Mouse (Mus musculus): ENCODE measurements around the gene Sult5a1. TPM values are rescaled to one million over a fixed set of nuclear protein-coding genes. Genes with fewer than 3 reads are reported as not detected.
"Not testable (repeated sequence)": the region's sequence is repeated elsewhere in the genome, so short reads cannot be mapped to it uniquely, and the experiment has no call there.

The Sult5a1 gene
- polyA plus RNA-seq, 1 experiment from 2014 or later: 7.5 TPM

DNA sequence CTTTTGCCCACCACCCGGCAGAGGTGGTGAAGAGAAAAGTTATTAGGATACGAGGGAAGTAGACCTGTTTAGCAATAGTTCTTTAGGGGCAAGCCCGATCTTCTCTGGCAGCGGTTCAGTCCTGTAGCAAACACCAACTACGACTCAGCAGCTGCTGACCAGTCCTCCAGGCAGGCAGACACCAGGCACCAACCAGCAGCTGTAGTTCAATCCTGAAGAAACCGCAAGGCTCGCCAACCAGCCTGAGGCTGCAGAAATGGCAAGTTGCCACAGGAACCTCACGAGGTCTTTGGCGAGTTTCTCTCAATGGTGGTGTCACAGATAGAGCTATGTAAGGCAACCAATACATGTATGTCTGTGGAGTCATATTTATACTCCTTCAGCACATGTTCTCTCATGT is 45.2 kb downstream of the Sult5a1 start:
- H3K27ac ChIP-seq (replicated peaks): no peak overlapping the region
- H3K4me3 ChIP-seq: no peak overlapping the region
- 76% methylated on average over 9 of the region's 9 CpGs for WGBS
- H3K9ac ChIP-seq: no peak overlapping the region
- no peaks in the 10 kb centered on the region for H3K9me3 ChIP-seq
- H3K36me3 ChIP-seq: no peaks in the 10 kb centered on the region
- H3K27me3 ChIP-seq (replicated peaks): peaks cover 40% of the 10 kb centered on the region
- no peak for ATAC-seq (ENCODE audit: extremely low read depth, insufficient number of reproducible peaks, low FRiP score, low TSS enrichment)
- peaks cover 22% of the 10 kb centered on the region for H3K4me1 ChIP-seq
- H3K4me2 ChIP-seq: no peak overlapping the region

DNA sequence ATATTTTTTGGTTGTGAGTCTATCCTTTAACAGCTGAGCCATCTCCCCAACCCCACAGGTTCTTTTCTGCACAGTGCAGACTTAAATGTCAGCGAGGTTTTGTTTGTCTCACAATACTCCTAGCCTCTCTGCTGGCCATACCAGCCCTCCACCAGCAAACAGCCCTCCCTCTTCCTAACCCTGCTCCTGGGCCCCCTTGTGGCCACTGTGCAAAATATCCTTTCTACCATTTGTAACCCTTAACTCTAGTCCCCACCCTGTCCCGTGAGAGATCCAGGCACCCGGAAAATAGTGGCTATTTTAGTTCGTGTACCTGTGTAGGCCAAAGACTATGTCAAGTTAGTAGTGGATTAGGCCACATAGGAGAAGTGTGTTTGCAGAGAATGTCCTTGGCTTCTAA is 47.5 kb downstream of the Sult5a1 start:
- 10% methylated on average over 4 of the region's 4 CpGs for WGBS
- Histone ChIP-seq H3K9me3 (no peaks in the 10 kb centered on the region), H3K27ac (replicated peaks) (no peak overlapping the region), H3K4me2 (no peak overlapping the region), H3K36me3 (peaks cover 5% of the 10 kb centered on the region), H3K27me3 (replicated peaks) (peaks cover 17% of the 10 kb centered on the region), H3K4me3 (no peak overlapping the region), H3K4me1 (0 out of 2 replicates have a peak, but pooled peaks cover 7% of the 10 kb centered on the region), H3K9ac (no peak overlapping the region)
- ATAC-seq (ENCODE audit: extremely low read depth, insufficient number of reproducible peaks, low FRiP score, low TSS enrichment): no peak; the same call in 1 of the 2 replicates

DNA sequence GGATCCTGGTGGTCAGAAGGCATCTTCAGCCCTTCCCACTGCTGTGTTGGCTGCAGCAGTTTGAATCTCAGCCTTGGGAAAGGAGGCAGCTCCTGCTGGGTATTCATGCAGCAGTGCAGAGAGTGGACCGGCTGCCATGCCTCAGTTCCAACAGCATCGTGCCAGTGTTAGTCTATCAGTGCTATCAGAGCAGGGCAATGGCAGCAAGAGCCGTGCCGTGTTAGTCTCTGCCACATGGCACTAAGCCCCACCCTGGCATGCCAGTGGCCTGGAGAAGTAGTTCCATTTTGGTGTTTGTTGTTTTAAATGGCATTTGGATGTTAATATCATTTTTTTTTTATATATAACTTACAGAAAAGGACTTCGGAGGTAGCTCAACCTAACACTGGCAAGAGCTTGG is 49.2 kb downstream of the Sult5a1 start:
- Histone ChIP-seq H3K4me3 (no peak overlapping the region), H3K36me3 (peaks cover 22% of the 10 kb centered on the region), H3K9ac (no peak overlapping the region), H3K27me3 (replicated peaks) (peaks cover 5% of the 10 kb centered on the region; the same call in 1 of the 2 replicates), H3K4me1 (peaks cover 5% of the 10 kb centered on the region), H3K9me3 (no peaks in the 10 kb centered on the region), H3K4me2 (no peak overlapping the region), H3K27ac (replicated peaks) (no peak overlapping the region)
- 71% methylated on average over 5 of the region's 5 CpGs for WGBS
- ATAC-seq (ENCODE audit: extremely low read depth, insufficient number of reproducible peaks, low FRiP score, low TSS enrichment): no peak

DNA sequence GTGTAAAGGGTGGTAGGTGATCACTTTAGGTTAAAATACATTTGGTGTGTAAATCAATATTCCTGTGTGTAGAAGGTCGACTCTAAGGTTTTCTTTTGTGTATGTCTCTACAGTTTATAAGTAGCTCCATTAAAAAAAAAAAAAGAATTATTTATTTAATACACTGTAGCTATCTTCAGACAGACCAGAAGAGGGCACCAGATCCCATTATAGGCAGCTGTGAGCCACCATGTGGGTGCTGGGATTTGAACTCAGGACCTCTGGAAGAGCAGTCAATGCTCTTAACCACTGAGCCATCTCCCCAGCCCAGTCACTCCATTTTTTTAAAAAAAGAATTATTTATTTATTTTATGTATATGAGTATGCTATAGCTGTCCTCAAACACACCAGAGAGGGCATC is 50.1 kb downstream of the Sult5a1 start:
- H3K9me3 ChIP-seq: no peaks in the 10 kb centered on the region
- 76% methylated on average over 1 of the region's 1 CpGs for WGBS
- H3K36me3 ChIP-seq: peaks cover 31% of the 10 kb centered on the region
- no peak for ATAC-seq (ENCODE audit: extremely low read depth, insufficient number of reproducible peaks, low FRiP score, low TSS enrichment)
- H3K4me3 ChIP-seq: no peak overlapping the region
- H3K4me1 ChIP-seq: peaks cover 11% of the 10 kb centered on the region
- peaks cover 5% of the 10 kb centered on the region; the same call in 1 of the 2 replicates for H3K27me3 ChIP-seq (replicated peaks)
- no peak overlapping the region for H3K27ac ChIP-seq (replicated peaks)
- H3K4me2 ChIP-seq: no peak overlapping the region
- H3K9ac ChIP-seq: no peak overlapping the region

DNA sequence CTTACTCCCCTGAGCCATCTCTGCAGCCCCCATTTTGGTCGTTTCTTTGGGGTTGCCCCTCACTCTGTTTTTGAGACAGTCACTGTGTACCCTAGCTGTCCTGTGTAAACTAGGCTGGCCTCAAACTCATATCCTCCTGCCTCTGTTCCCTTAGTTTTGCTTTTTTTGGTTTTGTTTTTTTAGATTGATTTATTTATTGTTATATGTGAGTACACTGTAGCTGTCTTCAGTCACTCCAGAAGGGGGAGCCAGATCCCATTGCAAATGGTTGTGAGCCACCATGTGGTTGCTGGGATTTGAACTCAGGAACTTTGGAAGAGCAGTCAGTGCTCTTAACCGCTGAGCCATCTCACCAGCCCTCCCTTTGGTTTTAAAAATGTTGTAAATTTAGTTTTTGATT is 51.6 kb downstream of the Sult5a1 start:
- no peak overlapping the region for H3K27ac ChIP-seq (replicated peaks)
- H3K9ac ChIP-seq: no peak overlapping the region
- H3K36me3 ChIP-seq: peaks cover 31% of the 10 kb centered on the region
- 47% methylated on average over 2 of the region's 2 CpGs for WGBS
- H3K4me1 ChIP-seq: peaks cover 14% of the 10 kb centered on the region
- no peaks in the 10 kb centered on the region for H3K9me3 ChIP-seq
- no peak for ATAC-seq (ENCODE audit: extremely low read depth, insufficient number of reproducible peaks, low FRiP score, low TSS enrichment)
- H3K4me2 ChIP-seq: no peak overlapping the region
- H3K4me3 ChIP-seq: no peak overlapping the region
- H3K27me3 ChIP-seq (replicated peaks): peaks cover 3% of the 10 kb centered on the region; the same call in 1 of the 2 replicates

DNA sequence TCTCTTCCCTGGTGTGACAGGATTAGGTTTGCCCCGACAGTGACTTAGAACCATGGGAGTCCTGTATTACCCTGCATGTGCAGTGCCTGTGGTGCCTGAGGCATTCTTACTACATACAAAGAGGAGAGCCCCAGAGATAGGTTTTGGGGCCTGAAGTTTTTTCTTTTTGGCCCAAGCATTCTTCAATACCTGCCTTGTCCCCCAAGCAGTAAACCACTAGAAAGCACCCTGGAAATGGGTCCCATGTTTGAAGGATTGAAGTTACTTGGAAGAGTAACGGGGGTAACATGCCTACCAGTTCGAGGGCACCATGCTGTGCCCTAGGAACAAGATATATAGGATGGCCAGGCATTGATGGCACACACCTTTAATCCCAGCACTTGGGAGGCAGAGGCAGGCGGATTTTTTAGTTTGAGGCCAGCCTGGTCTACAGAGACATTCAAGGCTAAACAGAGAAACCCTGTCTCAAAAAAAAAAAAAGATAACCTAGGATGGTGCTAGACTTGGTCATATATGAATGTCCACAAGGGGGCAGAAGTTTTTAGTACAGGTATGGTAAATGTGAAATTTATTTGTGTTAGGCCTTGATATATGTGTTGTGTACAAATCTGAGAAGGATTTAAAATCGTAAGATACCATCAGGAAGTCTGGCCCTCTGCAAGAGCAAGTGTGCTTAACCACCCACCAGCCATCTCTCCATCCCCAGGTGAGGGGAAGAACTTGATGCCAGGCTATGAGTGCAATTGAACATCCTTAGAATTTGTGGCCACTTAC is 52.4 kb downstream of the Sult5a1 start:
- Histone ChIP-seq H3K27ac (replicated peaks) (no peak overlapping the region), H3K36me3 (peaks cover 31% of the 10 kb centered on the region), H3K4me2 (no peak overlapping the region), H3K9ac (no peak overlapping the region), H3K27me3 (replicated peaks) (no peaks in the 10 kb centered on the region), H3K4me1 (peaks cover 15% of the 10 kb centered on the region), H3K9me3 (no peaks in the 10 kb centered on the region), H3K4me3 (no peak overlapping the region)
- ATAC-seq (ENCODE audit: extremely low read depth, insufficient number of reproducible peaks, low FRiP score, low TSS enrichment): no peak
- 71% methylated on average over 5 of the region's 5 CpGs for WGBS

DNA sequence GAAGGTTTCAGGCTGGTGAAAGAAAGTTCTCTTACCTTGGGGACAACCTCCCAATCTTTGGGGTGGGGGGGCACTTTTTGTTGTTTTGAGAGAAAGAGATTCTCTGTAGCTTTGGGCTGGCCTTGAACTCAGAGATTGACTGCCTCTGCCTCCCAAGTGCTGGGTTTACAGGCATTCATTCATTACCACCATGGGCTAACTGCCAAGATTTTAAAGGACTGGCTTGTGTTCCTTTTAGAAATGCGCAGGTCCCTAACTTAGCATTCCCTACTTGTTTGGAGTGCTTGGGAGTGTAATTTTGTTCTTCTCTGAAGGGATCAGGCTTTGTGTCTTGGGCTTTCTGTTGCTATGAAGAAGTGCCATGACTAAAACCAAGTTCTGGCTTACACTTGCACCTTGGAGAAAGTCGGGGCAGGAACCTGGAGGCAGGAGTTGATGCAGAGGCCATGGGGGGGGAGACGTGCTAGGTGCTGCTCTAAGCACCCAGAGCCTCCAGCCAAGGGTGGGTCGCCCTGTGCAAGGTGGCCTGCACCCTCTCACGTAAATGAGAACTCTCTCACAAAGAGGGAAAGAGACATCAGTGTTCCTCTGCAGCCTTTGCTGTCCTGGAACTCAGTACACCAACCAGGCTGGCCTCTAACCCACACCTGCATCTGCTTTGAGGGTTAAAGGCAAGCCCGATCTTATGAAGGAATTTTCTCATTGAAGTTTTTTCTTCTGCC is 53.9 kb downstream of the Sult5a1 start:
- ATAC-seq (ENCODE audit: extremely low read depth, insufficient number of reproducible peaks, low FRiP score, low TSS enrichment): no peak
- peaks cover 15% of the 10 kb centered on the region for H3K4me1 ChIP-seq
- WGBS: 80% methylated on average over 6 of the region's 6 CpGs
- peak overlapping the region; percentile 84 for H3K4me3 ChIP-seq
- no peaks in the 10 kb centered on the region for H3K27me3 ChIP-seq (replicated peaks)
- H3K9me3 ChIP-seq: no peaks in the 10 kb centered on the region
- peak overlapping the region; percentile 90 for H3K4me2 ChIP-seq
- H3K9ac ChIP-seq: peak overlapping the region; percentile 93
- peak overlapping the region; percentile 89 for H3K27ac ChIP-seq (replicated peaks)
- H3K36me3 ChIP-seq: peaks cover 31% of the 10 kb centered on the region

DNA sequence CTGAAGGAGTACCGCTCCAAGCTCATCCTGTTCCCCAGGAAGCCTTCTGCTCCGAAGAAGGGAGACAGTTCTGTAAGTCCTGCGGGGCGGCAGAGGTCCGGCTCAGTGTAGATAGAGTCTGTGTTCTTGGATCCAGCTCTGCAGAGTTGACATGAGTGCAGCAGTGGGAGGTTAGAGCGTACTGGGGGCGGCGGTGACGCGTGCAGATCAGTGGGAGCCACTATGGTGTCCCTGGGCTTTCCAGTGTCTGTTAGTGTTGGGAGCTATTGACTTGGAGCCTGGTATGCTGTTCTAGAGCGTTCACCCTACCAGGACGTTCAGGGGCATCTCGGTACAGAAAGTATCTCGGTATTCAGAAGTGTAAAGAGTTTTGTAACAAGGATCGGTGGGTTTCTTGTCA is 54.8 kb downstream of the Sult5a1 start:
- no peak for ATAC-seq (ENCODE audit: extremely low read depth, insufficient number of reproducible peaks, low FRiP score, low TSS enrichment)
- H3K27me3 ChIP-seq (replicated peaks): no peaks in the 10 kb centered on the region
- peaks cover 15% of the 10 kb centered on the region for H3K4me1 ChIP-seq
- H3K4me2 ChIP-seq: peak overlapping the region; percentile 90
- H3K4me3 ChIP-seq: peak overlapping the region; percentile 84
- peaks cover 35% of the 10 kb centered on the region for H3K36me3 ChIP-seq
- peak overlapping the region; percentile 93 for H3K9ac ChIP-seq
- H3K9me3 ChIP-seq: no peaks in the 10 kb centered on the region
- peak overlapping the region; percentile 89 for H3K27ac ChIP-seq (replicated peaks)
- WGBS: 12% methylated on average over 15 of the region's 15 CpGs

DNA sequence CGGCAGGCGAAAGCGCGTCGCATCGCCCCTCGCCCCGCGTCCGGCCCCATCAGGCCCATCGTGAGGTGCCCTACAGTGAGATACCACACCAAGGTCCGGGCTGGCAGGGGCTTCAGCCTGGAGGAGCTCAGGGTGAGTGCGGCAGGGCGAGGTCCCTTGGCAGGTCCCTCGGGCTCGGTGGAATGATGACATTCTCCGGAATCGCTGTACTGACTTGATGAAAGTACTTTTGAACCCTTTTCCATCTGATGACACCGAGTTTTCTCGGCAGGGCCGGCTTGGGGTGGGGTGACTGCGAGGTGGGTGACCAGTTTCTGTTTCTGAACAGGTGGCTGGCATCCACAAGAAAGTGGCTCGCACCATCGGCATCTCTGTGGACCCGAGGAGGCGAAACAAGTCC is 55.3 kb downstream of the Sult5a1 start:
- not testable (repeated sequence) for H3K27me3 ChIP-seq (replicated peaks); H3K9me3 ChIP-seq; ATAC-seq (ENCODE audit: extremely low read depth, insufficient number of reproducible peaks, low FRiP score, low TSS enrichment)
- peaks cover 15% of the 10 kb centered on the region for H3K4me1 ChIP-seq
- peak overlapping the region; percentile 90 for H3K4me2 ChIP-seq
- peak overlapping the region; percentile 84 for H3K4me3 ChIP-seq
- H3K27ac ChIP-seq (replicated peaks): peak overlapping the region; percentile 89
- 1% methylated on average over 26 of the region's 26 CpGs for WGBS
- H3K36me3 ChIP-seq: peaks cover 40% of the 10 kb centered on the region
- peak overlapping the region; percentile 93 for H3K9ac ChIP-seq

DNA sequence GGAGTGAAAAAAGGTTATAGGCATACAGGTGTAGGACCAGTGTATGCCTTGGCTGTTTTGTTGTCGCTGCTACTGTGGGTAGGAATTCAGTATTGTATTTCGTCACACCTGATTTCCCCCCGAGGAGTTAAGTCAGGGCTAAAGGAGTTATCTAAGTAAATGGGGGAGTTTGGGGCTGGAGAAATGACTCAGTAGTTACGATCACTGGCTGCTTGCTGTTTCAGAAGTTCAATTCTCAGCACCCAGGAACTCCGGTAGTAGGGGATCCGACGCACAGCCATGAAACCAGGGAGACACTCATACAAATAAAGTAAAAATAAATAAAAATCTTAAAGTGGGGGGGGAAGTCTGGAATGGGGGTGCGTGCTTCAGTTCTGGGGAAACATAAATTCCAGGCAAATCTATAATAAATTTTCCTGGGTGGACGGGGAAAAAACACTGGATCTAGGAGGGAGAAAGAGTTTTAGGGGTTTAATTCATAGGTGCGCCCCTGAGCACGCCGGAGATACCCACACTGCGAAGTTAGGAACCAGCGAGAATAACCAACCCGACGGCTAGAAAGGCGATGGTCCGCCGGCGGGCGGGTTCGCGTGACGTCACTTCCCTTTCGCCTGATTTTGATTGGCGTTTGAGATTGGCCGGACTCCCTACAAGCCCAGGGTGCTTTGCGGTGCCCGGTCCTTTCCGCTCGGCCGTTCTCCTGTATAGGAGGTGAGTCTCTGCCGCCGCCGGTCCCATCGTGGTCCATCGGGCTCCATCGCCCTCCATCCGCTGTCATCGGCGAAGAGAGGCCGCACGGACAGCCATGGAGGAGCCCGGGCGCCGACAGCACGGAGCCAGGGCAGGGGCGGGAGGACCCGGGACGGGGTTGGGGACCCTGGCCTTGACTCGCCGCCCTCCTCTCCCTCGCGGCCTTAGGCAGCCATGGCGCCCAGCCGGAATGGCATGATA is 56.1 kb downstream of the Sult5a1 start, which contains the start of gene Rpl13:
Gene Rpl13, plus strand, starts transcription at position 616 of the 951 bp plus-strand sequence.
- H3K36me3 ChIP-seq: peaks cover 48% of the 10 kb centered on the region
- WGBS: 2% methylated on average over 53 of the region's 56 CpGs
- no peaks in the 10 kb centered on the region for H3K27me3 ChIP-seq (replicated peaks)
- H3K9ac ChIP-seq: peak within 1 kb of the TSS; percentile 93
- peak within 1 kb of the TSS; percentile 84 for H3K4me3 ChIP-seq
- H3K4me1 ChIP-seq: peaks cover 15% of the 10 kb centered on the region
- peak within 1 kb of the TSS; percentile 89 for H3K27ac ChIP-seq (replicated peaks)
- H3K4me2 ChIP-seq: peak within 1 kb of the TSS; percentile 90
- no peaks in the 10 kb centered on the region for H3K9me3 ChIP-seq
- ATAC-seq (ENCODE audit: extremely low read depth, insufficient number of reproducible peaks, low FRiP score, low TSS enrichment): peak; percentile 88

DNA sequence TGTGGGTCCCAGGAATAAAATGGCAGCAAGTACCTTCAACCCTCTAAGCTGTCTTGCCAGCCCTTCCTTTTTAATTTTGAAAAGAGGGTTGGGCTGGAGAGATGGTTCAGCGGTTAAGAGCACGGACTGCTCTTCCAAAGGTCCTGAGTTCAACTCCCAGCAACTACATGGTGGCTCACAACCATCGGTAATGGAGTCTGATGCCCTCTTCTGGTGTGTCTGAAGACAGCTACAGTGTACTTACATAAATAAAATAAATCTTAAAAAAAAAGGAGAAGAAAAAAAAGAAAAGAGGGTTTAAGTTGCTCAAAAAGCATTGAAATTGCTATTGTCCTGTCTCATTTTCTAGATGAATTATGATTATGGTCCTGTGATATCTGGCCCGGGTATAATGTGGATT is 56.9 kb downstream of the Sult5a1 start:
- WGBS: 70% methylated on average over 4 of the region's 4 CpGs
- Histone ChIP-seq H3K27ac (replicated peaks) (no peak overlapping the region), H3K4me3 (no peak overlapping the region), H3K36me3 (peaks cover 51% of the 10 kb centered on the region), H3K9ac (peak overlapping the region; percentile 88; the same call in 1 of the 2 replicates), H3K9me3 (no peaks in the 10 kb centered on the region), H3K4me1 (peaks cover 15% of the 10 kb centered on the region), H3K4me2 (peak overlapping the region; percentile 90), H3K27me3 (replicated peaks) (no peaks in the 10 kb centered on the region)
- ATAC-seq (ENCODE audit: extremely low read depth, insufficient number of reproducible peaks, low FRiP score, low TSS enrichment): no peak
